Mouse (Mus musculus) liver, postnatal 0 days (tissue): Measurements from ENCODE around the gene Adgb.

Experiments
- CTCF ChIP-seq: sonication (generic); IDR thresholded peaks from 2 replicates; pipeline ENCODE4 v1.5.1; 2016; ENCODE audit warnings: antibody characterized with exemption, low read depth
- EP300 ChIP-seq: IDR thresholded peaks from 2 replicates; pipeline ENCODE4 v1.6.1; 2016; ENCODE audit warnings: antibody characterized with exemption, low read depth, mild to moderate bottlenecking

DNA sequence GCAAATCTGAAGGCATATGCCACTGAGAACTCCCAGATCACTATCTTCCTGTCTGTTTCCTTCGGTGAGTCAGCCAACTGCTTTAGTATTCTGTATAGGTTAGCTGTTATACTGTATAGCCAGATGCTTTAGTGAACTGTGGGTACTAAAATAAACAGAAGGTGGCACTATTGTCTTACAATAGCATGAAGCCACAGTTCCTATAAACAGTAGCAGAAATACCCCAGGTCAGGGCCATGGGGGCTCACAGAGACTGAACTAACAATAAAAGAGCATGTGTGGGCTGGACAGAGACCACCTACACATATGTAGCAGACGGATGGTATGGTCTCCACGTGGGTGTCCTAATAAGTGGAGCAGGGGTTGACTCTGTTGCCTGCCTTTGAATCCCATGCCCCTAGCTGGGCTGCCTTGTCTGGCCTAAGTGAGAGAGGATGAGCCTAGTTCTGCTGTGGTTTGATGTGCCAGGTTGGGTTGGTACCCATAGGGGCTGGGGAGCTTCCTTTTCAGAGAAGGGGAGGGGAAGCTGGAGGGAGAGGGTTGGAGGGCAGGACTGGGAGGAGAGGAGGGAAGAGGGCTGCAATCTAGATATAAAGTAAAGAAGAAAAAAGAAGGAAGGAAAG is 116.4 kb downstream of the Adgb start:
- TF ChIP-seq CTCF, result peak; percentile 59
- no peak for TF ChIP-seq EP300
